Mouse (Mus musculus) heart, adult 8-10 months (tissue): ENCODE measurements around the gene Ildr1. TPM values are rescaled to one million over a fixed set of nuclear protein-coding genes. Genes with fewer than 3 reads are reported as not detected.

ENCODE experiments used
- DNase-seq: peaks from one replicate; pipeline ENCODE4 v3.0.0; 2022; ENCODE audit warnings: low spot score
- total RNA-seq, 4 experiments: library from RNA; stranded (reverse); gene quantifications; 2 replicates each; pipeline ENCODE4 v1.2.4; 2022

Gene Ildr1
- total RNA-seq, 4 experiments from 2014 or later = not detected

DNA sequence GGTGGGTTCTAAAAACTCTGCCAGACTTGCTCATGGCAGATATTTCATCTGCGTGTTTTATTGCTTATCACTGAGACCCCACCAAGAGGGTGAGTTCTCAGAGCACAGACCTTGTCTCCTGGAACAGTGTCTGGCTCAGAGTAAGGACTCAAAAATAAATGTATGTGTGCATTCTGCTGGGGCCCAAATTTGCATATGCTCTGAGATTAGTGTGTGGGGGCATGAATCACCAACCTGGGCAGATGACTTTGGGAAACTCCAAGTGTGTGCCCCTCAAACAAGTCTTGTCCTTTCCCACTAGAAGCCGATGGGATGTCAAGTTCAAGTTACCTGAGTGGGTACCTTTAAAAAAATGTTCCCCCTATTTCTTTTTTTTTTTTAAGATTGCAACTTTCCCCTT, 6.7 kb downstream of the Ildr1 start:
- DNase-seq = no peak

DNA sequence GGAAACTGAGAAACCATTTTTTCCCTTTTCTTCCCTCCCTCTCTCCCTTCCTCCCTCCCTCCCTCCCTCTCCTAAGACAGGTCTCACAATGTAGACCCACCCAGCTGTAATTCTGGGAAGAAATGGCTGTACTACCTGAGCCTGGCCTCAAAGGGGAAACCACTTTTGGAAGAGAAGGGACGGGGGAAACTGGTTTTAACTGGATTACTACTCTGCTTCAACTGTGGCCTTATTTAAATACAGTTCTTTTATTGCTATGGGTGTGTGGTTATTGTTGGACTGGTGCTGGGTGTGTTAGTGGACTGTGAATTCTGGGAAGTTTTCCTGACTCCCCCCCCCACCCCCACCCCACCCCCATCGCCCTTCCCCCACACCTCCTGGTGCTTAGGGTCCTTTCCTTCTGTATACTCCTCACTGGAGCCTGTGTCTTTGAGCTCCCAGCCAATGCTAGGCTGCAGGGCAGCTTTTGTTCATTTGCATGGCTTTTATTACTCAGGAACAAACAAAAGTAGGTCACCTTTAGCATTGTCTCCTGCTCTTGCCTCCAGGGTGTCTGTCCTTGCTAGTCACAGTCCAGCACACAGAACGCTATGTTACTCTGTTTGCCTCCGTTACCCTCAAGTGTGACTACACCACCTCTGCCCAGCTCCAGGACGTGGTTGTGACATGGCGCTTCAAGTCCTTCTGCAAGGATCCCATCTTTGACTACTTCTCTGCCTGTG, 14.1 kb downstream of the Ildr1 start:
- no peak for DNase-seq

DNA sequence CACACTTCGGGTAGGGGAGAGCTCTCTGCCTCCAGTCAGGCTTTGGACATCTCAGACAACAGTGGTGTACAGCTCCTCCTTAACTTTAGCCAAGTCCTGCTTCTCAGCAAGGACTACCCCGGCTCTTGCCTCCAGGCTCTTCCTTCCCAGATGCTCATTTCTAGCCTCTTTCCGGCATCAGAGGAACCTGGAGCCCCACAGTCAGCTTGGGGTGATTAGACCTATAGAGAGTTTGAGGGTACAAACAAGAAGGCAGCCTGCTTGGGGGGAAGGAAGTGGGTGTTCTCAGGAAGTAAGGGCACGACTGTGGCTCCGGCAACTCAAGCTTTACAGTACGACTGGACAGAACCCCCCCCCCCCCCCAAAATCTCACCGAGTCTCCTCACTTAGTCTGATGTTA, 15.0 kb downstream of the Ildr1 start:
- DNase-seq = no peak

DNA sequence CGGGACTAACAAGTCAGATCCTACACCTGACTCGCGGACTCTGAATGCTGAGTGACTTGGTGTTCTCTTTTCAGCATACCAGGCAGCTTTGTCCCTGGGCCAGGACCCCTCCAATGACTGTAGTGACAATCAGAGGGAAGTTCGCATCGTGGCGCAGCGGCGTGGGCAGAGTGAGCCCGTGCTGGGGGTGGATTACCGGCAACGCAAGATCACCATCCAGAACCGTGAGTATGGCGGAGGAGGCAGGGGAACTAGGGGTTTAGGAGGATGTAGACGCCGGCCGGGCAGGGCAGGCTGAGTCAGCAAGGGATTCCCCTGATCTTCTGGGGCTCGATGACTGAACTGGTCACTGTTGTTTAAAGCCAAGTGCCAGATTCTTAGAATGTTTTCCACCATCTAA, 15.6 kb downstream of the Ildr1 start:
- DNase-seq = peak; percentile 6

DNA sequence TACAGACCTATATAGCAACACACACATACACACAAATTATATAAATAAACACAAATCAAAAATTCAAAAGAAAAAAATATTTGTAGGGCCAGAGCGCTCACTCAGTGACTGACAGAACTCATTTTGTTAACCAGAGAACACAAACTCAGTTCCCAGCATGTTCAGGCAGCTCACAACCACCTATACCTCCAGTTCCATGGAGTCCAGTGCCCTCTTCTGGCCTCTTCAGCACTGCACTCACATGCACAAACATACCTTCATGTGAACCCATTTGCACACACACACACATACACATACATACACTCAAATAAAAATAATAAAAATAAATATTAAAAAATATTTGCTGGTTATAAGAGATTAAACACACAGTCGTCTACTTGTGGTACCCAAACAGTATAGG, 17.0 kb downstream of the Ildr1 start:
- no peak for DNase-seq

DNA sequence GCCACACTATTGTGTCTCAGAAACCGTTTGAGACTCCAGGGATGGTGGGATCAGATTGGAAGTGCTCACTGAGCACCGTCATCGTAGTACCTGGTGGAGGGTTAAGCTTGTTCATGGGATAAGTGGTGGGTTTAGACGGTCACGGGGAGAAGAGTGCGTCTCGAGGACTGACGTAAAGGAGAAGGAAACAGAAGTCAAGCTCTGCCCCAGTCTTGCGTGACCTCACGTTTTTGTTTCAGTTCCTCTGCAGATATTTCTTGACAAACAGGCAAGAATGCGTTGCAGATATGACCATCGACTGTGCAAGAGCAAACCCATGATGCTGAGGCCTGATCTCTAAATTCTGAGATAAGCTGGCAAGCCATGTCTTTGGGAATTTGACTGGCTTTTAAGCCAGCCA, 18.0 kb downstream of the Ildr1 start:
- peak; percentile 34 for DNase-seq

DNA sequence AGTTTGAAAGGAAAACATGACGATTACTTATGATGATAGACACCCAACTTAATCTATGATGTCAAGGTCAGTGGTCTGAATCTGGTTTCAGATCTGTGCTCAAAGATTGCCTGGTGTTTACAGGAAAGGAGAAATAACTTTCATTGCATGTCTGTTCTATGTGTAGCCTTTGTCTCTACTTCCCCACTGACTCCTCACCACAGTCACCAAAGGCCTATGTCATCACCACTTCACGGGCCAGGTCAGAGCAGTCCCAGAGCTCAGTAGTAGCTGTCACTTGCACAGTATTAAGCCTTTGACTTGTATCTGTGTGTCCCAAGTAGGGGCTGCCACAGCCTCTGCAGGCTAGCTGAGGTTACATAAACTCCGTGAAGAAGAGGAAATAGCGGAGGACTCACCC, 23.7 kb downstream of the Ildr1 start:
- no peak for DNase-seq

DNA sequence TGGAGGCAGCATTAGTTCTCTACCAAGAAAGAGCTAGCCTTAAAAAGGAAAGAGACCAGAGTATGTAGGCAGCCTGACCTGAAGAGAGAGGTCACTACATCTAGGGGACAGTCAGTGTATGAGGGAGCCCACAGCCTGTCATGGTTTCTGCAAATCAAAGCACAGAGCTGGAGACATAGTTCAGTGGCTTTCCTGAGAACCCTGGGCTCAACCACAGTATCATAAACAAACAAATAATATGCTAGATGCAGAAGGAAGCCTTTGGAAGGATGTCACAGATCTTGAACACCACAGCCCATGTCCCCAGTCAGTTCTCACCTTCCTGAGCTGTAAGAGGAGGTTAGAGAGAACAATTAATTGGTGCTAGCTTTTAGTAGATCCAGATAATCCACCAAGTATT, 24.9 kb downstream of the Ildr1 start:
- no peak for DNase-seq

DNA sequence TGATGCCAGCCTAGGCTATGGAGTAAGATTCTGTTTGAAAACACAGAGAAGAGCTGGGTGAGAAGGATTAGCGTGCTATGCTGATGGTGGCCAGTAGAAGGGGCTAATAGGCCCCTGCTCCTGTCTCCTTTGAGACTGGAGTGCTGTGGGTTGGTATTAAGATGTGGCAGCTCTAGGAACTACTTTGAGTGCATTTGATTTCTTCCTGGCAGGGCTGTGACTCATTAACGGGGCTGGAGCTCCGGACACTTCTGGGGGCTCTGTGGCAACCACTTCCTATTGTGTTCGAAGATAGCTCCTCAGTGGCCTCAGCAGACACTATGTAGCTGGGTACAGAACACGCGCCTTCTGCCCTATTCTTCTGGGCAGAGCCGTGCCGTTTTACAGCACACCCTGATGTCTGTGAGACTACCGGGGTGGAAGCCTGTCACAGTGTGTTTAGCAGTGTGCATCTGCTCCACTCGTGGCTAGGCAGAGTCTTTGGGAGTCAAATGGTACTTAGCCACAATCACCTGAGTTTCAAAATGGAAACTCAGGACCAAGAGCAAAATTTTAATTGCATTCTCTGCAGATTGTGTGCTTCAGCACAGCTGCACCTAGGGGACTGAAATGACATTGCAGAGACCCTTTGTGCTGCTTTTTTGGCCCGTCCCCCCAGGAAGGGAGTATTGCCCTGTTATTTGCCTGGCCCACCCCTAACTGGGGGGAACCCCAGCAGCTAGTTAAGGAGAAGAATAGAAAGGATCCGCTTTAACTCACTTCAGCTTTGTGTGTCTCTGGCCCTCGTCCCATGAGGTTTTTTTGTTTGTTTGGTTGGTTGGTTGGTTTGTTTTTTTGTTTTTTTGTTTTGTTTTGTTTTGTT, 26.6 kb downstream of the Ildr1 start:
- DNase-seq = no peak

DNA sequence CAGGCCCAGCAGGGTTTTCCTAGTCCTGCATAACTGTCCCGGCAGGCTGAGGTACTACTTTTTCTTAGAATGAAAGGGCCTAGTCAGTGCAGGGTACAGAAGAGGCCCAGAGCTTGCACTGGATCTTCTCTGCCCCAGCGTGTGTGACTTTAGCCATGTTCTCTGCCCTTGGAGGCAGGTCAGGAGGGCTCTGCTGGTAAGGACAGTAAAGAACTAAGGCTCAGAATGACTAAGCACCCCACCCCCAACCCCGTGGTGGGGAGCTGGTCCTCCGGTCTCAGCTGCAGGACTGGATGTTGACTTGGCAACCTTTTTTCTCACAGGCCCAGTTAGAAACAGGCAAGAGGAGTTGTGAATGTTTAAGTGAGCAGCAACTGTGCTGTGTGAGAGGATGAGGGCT, 29.0 kb downstream of the Ildr1 start:
- no peak for DNase-seq

DNA sequence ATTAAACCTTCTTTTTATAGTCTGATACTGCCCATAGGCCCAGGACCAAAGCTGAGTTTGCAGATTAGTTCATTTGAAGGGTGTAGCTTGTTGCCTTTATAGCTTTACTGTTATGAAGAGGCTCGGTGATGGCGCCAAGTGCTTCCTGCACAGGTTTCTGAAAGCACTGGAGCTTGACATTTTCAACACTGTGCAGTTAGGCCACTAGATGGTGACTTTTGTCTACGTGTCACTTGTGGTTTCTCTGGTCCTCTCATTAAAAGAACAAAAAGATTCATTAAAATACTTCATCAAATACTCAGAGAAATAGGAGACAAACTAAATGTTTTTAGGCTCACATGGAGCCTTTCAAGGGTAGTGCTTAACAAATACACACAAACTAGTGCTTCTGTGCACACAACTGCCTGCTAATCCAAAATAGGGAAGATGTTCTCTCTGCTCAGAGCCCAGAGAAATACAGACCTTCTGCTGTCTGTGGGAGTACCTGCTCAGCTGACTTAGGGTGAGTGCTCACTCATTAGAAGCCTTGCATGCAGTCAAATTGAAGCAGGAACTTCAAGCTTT, 30.2 kb downstream of the Ildr1 start:
- no peak for DNase-seq

DNA sequence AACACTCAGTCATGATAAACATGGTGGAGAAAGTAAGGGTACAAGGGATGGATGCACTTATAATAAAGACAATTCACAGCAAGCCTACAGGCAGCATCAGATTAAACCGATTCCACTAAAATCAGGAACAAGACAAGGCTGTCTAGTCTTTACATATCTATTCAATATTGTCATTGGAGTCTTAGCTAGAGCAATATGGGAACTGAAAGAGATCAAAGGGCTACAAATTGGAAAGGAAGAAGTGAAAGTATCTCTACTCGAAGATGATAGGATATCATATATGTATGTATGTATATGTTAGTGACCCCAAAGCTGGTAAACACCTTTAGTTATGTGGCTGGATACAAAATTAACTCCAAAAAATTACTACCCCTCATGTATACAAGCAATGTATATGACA, 35.2 kb downstream of the Ildr1 start:
- DNase-seq = no peak

DNA sequence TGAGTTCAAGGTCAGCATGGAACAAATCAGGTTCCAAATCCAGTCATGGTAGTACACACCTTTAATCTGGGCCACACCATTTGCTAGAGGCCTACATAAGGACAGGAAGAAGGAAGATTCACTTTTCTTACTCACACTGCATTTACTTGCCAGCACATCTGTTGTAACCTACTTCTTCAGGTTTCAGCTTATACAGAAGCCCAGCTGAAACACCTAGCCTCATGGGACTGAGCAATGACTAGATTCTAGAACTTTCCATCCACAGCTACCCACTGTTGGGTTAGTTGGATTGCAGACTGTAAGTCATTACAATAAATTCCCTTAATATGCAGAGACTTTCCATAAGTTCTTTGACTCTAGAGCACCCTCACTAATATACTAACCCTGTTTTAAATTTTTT, 38.8 kb downstream of the Ildr1 start:
- no peak for DNase-seq

DNA sequence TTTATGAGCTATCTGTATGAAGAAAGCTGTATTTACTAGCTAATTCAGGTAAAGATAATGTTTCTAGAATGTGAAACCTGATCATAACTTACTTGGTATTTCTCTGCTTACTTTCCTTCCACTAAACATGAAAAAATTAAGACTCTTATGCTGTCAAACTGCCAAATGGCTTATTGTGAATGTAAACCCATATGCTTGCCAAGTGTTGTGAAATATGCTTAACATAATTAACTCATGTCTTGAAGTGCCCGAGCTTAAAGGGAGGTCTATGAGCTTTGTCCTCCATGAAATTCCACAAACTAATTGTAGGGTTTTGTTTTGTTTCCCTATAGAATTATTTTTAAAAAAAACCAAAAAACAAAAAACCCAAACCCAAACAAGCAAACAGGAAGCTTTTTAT, 40.0 kb downstream of the Ildr1 start:
- no peak for DNase-seq

DNA sequence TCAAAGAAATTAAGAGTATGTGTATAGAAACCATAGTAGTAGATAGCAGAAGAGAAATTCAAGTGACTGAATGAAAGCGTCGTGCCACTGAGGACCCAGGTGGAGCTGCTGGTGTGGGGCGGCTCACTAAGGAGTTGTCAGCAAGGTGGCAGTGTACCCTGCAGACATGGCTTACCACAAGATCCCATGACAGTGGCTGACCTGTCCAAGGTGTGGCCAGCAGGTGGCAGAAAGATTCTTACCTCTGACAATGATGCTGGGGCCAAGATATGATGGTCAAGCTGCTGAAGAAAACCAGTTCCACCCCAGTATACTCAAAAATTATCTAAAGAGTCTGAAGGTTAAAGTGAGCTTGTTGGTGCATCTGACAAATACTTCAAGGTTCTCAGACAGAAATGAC, 41.6 kb downstream of the Ildr1 start:
- DNase-seq = no peak

DNA sequence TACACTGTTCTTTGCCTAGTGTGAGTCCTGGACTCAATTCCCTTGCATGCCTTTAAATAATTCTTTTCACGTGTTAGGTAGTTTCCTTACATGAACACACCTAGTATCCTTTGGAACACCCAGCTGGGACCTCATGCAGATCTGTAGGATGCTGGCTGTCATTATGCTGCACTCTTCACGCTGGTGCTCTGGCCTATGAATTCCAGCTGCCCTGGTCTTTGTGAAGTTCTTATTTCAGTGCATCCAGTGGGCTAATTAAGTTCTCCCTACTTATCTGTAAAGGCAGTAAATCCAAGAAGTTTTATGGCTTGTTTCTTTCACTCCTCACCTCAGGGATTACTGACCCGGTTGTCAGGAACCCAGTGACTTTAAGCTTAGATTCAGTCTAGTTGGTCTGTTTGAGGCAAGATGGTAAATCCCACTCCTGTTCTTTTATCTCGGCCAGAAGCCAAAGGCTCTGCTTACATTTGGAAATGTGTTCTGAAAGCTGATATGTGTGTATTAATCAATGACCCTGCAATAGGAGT, 45.7 kb downstream of the Ildr1 start:
- no peak for DNase-seq

DNA sequence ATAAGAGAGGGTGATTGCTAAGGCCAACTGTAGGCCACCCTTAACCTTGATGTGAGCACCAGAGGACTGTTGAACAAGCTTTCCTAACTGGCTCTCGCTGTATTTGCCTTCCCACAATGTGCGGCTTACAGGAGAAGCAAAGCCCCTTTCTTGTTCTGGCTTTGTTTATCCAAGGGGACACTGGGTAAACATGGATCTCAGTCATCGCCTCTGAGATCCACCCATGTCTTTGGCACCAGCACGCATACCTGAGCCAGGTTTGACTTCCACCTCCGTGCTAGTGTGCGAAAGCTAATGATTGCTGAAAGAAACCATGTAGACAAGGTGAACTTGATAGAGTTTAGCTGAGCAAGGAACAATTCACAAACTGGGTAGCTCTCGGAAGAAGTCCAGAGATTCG, 49.8 kb downstream of the Ildr1 start:
- no peak for DNase-seq

DNA sequence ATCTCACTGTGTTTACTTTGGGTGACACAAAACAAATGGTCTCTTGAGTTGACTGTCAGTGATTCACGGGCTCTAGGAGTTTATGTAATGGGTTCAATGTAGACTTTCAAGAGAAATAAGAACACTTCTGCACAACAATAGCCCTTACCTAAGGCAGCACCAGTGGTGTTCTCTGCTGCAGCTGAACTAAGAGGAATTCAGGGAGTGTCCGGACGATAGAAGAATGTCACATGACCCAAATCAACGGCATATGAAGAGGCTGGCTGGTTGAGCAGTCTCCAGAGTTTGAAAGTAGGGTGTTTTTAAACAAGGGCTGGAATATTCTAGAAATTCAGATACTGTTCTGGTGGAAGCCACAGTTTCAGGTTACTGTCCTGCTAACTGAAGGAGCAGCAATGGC, 53.3 kb downstream of the Ildr1 start:
- DNase-seq = no peak

DNA sequence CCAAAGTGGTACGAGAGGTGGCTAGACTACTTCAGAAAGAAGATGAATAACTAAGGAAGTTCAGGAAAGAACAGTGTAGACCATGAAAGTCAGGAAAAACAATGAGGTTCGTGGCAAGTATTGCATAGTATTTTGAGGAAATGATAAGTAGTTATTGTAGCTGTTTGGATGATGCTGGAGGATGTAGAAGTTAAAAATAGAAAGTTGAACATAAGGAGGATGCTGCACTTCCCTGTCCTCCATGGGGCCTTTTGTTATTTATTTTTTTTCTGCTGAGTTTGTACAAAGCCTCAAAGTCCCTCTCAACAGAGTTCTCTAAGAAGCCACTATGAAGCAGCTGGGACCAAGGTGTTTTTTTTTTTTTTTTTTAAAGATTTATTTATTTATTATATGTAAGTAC, 54.0 kb downstream of the Ildr1 start:
- DNase-seq = peak; percentile 6

DNA sequence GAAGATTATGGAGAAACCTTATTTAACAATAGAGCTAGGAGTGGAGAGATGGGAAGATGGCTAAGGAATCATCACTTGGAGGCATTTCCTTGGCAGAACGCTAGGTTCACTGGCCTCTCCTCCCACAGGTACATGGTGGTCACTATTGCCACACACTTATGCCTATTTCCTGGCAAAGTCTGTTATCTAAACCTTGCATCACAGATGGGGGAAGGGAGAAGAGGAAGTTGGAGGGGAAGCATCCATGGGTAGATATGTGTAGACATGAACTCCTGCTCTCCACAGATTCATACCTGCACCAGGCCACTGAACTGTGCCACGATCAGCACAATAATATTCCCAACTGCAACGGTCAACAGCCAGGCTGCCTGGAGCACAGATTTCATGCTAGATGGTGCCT, 58.2 kb downstream of the Ildr1 start:
- DNase-seq = no peak

DNA sequence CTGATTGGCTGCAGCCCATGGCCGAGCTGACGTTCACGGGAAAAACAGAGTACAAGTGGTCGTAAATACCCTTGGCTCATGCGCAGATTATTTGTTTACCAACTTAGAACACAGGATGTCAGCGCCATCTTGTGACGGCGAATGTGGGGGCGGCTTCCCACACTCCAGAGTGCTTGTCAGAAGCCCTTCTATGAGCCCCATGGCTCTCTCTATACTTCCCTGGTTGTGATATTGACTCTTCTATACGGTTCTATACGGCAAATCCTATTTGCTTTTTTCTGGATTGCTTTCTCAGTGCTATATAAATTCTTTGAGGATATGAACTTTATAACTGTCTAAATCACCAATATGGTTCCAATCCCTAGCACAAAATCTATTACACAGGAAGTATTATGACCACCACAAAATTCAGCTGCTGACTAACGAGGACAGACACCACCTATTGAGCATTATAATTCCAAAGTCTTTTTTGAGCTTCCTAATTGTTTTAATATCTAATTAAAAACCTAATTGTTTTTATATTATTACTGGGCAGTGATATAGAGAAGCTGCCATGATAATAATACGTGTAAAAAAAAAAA, 76.5 kb downstream of the Ildr1 start:
- DNase-seq = no peak

DNA sequence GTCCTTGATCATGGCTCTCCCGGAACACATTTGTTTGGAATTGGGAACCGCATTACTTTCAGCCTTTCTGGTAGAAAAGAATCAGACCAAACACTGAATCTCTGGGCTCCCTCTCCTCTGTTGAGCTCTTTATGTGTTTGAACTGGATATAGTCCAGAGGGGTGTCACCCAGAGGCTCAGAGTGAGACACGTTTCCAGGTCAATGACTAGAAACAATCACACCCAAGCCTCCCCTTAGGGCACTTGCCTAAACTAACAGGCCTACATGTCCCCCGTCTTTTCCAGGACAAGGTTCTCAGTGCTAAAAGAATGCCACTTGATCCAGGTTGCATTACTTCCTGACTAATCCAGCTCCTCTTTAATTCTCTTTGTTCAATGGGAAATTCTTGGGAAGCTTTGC, 77.1 kb downstream of the Ildr1 start:
- no peak for DNase-seq
